Mouse (Mus musculus) MN1 (cell line): Measurements from ENCODE around the gene Tas2r103.

Experiments used
- DNase-seq: peaks from one replicate; pipeline ENCODE4 v3.0.0-alpha.2; 2016; ENCODE audit warnings: low spot score

The Tas2r103 gene

GRCm38 (mm10) chr6:133037001-133037400 lies at the start of gene Tas2r103:
Tas2r103 (minus strand) TSS chr6:133037101.
- no peak for DNase-seq

GRCm38 (mm10) chr6:133055716-133056115 lies 18.8 kb upstream of the Tas2r103 start, which contains the start of gene Tas2r140:
Tas2r140 (minus strand) TSS chr6:133055816.
- DNase-seq = no peak
